Mouse (Mus musculus) Muller cell, postnatal 12 days (primary cell): ENCODE data around the gene Astn2.
A peak's percentile ranks its signal among the peaks of the same experiment; 100 is the strongest.

Source experiments
- DNase-seq: peaks from one replicate; pipeline ENCODE4 v3.0.0-alpha.2; 2015; ENCODE audit errors: inconsistent ontology term

The Astn2 gene

GRCm38 (mm10) chr4:65864551-65864950 lies 539.9 kb downstream of the Astn2 start:
- no peak for DNase-seq

GRCm38 (mm10) chr4:65843191-65843590 lies 561.2 kb downstream of the Astn2 start:
- DNase-seq, result no peak

GRCm38 (mm10) chr4:65839550-65840000 lies 564.8 kb downstream of the Astn2 start:
- peak; percentile 32 for DNase-seq

- DNase-seq, result no peak
These were observed 565.6 kb downstream of the Astn2 start for GRCm38 (mm10) chr4:65838781-65839180.

- DNase-seq, result no peak
These were observed 571.4 kb downstream of the Astn2 start for GRCm38 (mm10) chr4:65832971-65833370.

GRCm38 (mm10) chr4:65831872-65832271 lies 572.5 kb downstream of the Astn2 start:
- no peak for DNase-seq

GRCm38 (mm10) chr4:65830495-65830894 lies 573.9 kb downstream of the Astn2 start:
- peak; percentile 6 for DNase-seq

GRCm38 (mm10) chr4:65821070-65821469 lies 583.3 kb downstream of the Astn2 start:
- DNase-seq, result peak; percentile 39

GRCm38 (mm10) chr4:65820236-65820635 lies 584.2 kb downstream of the Astn2 start:
- DNase-seq, result no peak

GRCm38 (mm10) chr4:65819835-65820234 lies 584.6 kb downstream of the Astn2 start:
- DNase-seq, result no peak

GRCm38 (mm10) chr4:65814176-65814535 lies 590.3 kb downstream of the Astn2 start:
- DNase-seq, result no peak

GRCm38 (mm10) chr4:65813500-65814175 lies 590.8 kb downstream of the Astn2 start:
- no peak for DNase-seq

GRCm38 (mm10) chr4:65807341-65807740 lies 597.1 kb downstream of the Astn2 start:
- no peak for DNase-seq

GRCm38 (mm10) chr4:65801204-65801603 lies 603.2 kb downstream of the Astn2 start:
- no peak for DNase-seq

- no peak for DNase-seq
These were observed 613.4 kb downstream of the Astn2 start for GRCm38 (mm10) chr4:65791051-65791450.

- DNase-seq, result peak; percentile 74
These were observed 630.9 kb downstream of the Astn2 start for GRCm38 (mm10) chr4:65773368-65774010.

GRCm38 (mm10) chr4:65770952-65771351 lies 633.5 kb downstream of the Astn2 start:
- DNase-seq, result no peak

GRCm38 (mm10) chr4:65767919-65768318 lies 636.5 kb downstream of the Astn2 start:
- peak; percentile 15 for DNase-seq

- DNase-seq, result no peak
These were observed 637.0 kb downstream of the Astn2 start for GRCm38 (mm10) chr4:65767431-65767830.

GRCm38 (mm10) chr4:65765312-65765711 lies 639.1 kb downstream of the Astn2 start:
- no peak for DNase-seq

GRCm38 (mm10) chr4:65764275-65764674 lies 640.1 kb downstream of the Astn2 start:
- no peak for DNase-seq

- DNase-seq, result no peak
These were observed 640.6 kb downstream of the Astn2 start for GRCm38 (mm10) chr4:65763823-65764222.

- DNase-seq, result no peak
These were observed 642.3 kb downstream of the Astn2 start for GRCm38 (mm10) chr4:65762116-65762515.
